Mouse (Mus musculus) cerebellum, adult (tissue): ENCODE data around the gene Pld2.
"Not testable (repeated sequence)": the region's sequence is repeated elsewhere in the genome, so short reads cannot be mapped to it uniquely, and the experiment has no call there.

Experiments used
- ATAC-seq: cut with Nextera tagmentation; 2 replicates; pipeline ENCODE4 v1.9.2; 2017; ENCODE audit warnings: mild to moderate bottlenecking, moderate library complexity, mixed read lengths; ENCODE audit not compliant: insufficient number of reproducible peaks, low FRiP score, low TSS enrichment

Gene Pld2

DNA sequence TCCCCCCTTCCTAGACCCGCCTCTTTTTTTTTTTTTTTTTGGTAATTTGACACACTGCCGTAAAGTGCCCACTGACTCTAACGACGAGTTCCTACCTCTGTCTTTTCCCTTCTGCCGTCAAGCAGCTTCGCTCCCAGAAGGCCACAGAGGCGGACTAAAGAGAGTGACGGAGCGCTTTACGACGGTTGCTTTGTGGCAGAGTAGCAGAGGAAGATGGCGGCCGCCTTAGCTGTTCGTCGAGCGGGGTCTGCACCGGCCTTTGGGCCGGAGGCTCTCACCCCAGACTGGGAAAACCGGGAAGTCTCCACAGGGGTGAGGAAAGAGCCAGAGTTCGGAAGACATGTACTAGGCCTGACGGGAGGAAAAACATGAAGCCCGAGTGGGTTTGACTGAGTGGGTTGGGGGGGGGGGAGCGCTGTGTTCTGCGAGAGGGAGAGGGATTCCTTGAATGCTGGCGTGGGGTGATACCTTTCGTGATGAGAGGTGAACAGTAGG, 14.6 kb upstream of the Pld2 start, which contains the start of gene Psmb6:
Gene Psmb6 (plus strand): TSS at position 184 of the 495 bp plus-strand sequence.
- ATAC-seq: peak; percentile 97

GRCm38 (mm10) chr11:70525726-70526125, 14.1 kb upstream of the Pld2 start:
- ATAC-seq: no peak

DNA sequence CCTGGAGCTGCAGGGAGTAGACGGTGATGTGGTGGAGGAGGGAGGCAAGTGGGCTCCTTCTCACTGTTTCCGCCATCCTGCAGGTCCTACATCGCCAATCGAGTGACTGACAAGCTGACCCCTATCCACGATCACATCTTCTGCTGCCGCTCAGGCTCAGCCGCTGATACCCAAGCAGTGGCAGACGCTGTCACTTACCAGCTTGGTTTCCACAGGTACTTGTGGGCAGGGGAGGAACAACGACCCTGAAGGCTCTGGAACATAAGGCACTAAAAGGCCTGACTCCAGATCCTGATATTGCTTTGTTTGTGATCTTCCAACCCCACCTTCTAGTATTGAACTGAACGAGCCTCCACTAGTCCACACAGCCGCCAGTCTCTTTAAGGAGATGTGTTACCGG, 13.7 kb upstream of the Pld2 start:
- no peak for ATAC-seq

- no peak for ATAC-seq
Measured at GRCm38 (mm10) chr11:70528610-70529009, 11.3 kb upstream of the Pld2 start.

GRCm38 (mm10) chr11:70531065-70531464, 8.8 kb upstream of the Pld2 start:
- not testable (repeated sequence) for ATAC-seq

GRCm38 (mm10) chr11:70532839-70533238, 7.0 kb upstream of the Pld2 start, which contains the start of gene Gm40193:
Gm40193 (minus strand) TSS chr11:70532939.
- no peak for ATAC-seq

- no peak for ATAC-seq
Measured at GRCm38 (mm10) chr11:70539423-70539822, 441 bp upstream of the Pld2 start.

- ATAC-seq: no peak
Measured at GRCm38 (mm10) chr11:70540928-70541327, 1.1 kb downstream of the Pld2 start.

GRCm38 (mm10) chr11:70541415-70541814, 1.6 kb downstream of the Pld2 start:
- no peak for ATAC-seq

- ATAC-seq: no peak
Measured at GRCm38 (mm10) chr11:70544496-70544895, 4.6 kb downstream of the Pld2 start.

GRCm38 (mm10) chr11:70551526-70551925, 11.7 kb downstream of the Pld2 start:
- ATAC-seq: no peak

DNA sequence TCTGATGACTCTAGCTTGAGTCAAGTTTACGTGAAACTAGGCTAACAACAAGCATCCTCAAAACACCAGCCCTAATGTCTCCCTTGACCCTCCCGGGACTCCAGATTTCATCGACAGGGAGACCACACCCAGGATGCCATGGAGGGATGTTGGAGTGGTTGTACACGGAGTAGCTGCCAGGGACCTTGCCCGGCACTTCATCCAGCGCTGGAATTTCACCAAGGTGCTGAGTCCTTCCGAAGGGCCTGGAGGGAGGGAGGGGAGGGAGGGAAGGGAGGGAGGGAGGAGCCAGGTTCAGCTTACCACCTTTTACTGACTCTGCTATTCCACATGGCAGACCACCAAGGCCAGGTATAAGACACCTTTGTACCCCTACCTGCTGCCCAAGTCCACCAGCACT, 14.1 kb downstream of the Pld2 start:
- no peak for ATAC-seq

DNA sequence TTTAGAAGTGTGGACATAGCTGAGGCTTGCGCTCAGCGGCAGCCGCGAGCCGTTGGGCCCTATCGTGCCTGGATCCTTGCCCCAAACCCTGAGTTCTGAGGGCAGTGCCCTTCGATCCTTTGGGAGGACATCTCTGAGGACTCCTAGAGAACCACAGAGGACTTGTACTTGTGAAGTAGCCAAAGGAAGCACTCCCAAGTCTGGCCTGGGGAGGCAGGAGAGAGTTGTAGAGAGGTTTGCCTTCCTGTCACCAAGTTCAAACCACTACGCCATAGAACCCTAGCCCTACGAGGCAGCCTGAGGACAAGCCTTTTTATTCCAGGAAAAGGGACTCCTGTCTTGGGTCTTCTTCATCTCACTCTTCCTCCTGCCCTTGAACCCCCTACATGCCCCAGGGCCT, 17.7 kb downstream of the Pld2 start:
- no peak for ATAC-seq

DNA sequence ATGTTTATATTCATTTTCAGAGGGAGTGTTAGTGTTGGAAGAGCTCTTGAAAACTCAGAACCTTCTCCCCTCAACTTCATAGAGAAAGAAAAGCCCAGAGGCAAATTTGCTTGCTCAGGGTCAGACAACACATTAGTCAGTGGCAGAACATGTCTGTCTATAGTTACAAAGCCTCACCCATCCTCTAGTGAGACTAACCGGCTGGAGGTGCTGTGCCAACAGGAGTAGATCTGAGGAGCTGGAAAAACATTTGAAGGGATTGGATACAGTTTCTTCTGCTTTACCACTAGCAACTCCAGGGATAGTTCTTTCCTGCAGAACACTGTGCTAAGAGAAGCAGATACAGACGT, 22.0 kb downstream of the Pld2 start:
- no peak for ATAC-seq

GRCm38 (mm10) chr11:70562287-70562994, 22.6 kb downstream of the Pld2 start, which contains the start of gene Mink1:
Mink1 (plus strand) TSS chr11:70562881.
- peak; percentile 79; the same call in 1 of the 2 replicates for ATAC-seq

- 0 out of 2 replicates have a peak, but pooled peaks have one; percentile 45 for ATAC-seq
Measured at GRCm38 (mm10) chr11:70562995-70563469, 23.2 kb downstream of the Pld2 start.

- ATAC-seq: no peak
Measured at GRCm38 (mm10) chr11:70563470-70564275, 23.8 kb downstream of the Pld2 start.

DNA sequence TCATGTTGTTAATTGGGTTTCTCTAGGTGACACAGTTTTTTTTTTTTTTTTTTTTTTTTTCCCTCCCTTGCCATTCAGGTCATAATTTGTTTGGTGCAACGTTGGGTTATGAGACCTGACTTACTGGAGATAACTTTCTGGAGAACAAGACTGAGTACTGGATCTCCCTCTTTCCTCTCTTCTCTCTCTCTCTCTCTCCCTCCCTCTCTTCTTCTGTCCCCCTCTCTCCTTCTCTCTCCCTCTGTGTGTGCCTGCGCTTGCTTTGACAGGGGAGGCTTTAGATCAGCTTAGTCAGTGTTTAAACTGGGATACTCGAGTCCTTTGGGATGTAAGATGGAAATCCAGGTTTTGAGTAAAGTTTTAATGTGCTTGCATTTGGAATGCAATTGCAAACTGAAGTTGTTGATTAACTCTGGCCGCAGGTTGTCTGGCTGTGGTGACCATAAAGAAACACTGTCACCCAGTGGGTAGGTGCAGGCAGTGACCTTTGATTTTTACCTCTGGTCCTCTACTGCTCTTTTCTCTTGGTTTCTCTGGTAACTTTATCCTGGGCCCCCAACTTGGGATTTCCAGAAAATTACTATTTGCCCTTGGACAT, 24.5 kb downstream of the Pld2 start:
- ATAC-seq: no peak

- no peak for ATAC-seq
Measured at GRCm38 (mm10) chr11:70566586-70566985, 26.7 kb downstream of the Pld2 start.

DNA sequence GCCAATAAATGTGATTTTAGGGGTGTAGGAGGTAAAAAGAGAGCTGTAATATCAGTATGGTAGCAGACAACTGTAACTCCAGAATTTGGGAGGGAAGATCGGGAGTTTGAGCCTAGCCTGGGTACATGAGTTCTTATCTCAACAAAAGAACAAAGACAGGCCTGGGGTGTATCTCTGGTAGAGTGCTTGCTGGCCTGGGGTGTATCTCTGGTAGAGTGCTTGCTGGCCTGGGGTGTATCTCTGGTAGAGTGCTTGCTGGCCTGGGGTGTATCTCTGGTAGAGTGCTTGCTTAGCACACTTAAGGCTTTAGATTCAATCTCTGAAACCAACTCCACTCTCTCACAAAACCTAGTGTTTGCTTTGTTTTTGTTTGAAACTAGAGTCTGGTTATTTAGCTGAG, 30.8 kb downstream of the Pld2 start:
- not testable (repeated sequence) for ATAC-seq

DNA sequence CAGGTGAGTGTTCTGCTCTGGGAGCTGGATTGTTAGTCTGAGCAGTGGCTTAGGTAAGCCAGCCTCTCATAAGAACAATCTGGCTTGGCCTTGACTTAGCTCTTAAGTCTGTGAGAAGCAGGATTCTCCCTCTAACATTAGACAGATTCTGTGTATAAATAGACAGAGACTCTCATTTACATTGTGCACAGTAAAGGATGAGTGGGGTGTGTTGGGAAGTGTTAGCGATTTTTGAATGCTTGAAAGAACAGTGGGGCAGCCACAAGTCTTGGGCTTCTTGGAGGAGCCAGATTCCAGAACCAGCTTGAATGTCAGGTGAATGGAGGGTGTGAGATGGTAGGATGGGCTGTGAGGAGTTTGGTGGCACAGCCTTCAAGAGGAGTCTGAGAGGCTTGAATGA, 31.8 kb downstream of the Pld2 start:
- ATAC-seq: no peak
